In genomic region chr16:16549105-16549504, GRCm38 (mm10) we compare ENCODE assay signal across 24 mouse cellular contexts.
"Had no signal": no experiment of that assay in that cellular context is flagged by ENCODE, and none has a peak within 500 bp of the region (broad histone marks: within the 10 kb centered on the region; RNA-seq: fewer than 3 reads in every experiment).

No protein-coding gene starts in this region.

- H3K9ac ChIP-seq: kidney, embryonic 15.5 days; limb, embryonic 12.5 days; limb, embryonic 15.5 days; liver, embryonic 13.5 days; neural tube, embryonic 12.5 days; neural tube, embryonic 15.5 days; stomach, embryonic 15.5 days had no signal

- H3K4me2 ChIP-seq: kidney, embryonic 15.5 days; limb, embryonic 12.5 days; limb, embryonic 15.5 days; liver, embryonic 13.5 days; midbrain, embryonic 11.5 days; neural tube, embryonic 12.5 days; neural tube, embryonic 15.5 days; stomach, embryonic 15.5 days had no signal

- H3K36me3 ChIP-seq: kidney, embryonic 15.5 days; limb, embryonic 12.5 days; limb, embryonic 15.5 days; liver, embryonic 13.5 days; neural tube, embryonic 12.5 days; neural tube, embryonic 15.5 days; stomach, embryonic 15.5 days had no signal

- H3K4me3 ChIP-seq: kidney, embryonic 15.5 days; left cerebral cortex, adult 2 months; limb, embryonic 12.5 days; limb, embryonic 15.5 days; liver, embryonic 13.5 days; neural tube, embryonic 12.5 days; neural tube, embryonic 15.5 days; stomach, embryonic 15.5 days had no signal

- DNase-seq: kidney, adult 8-10 months; kidney, postnatal 10 days; kidney, postnatal 36 days; layer of hippocampus, postnatal 36 days; left cerebral cortex, postnatal 4 days; liver, embryonic 13.5 days; lung, adult 2 months; lung, postnatal 14 days; lung, postnatal 4 days; midbrain, embryonic 14.5 days; right cerebral cortex, adult 18-20 months; right cerebral cortex, postnatal 25 days; spleen, adult 18-20 months; thymus, adult 18-20 months; thymus, postnatal 36 days had no signal

- H3K27me3 ChIP-seq: kidney, embryonic 15.5 days; limb, embryonic 12.5 days; limb, embryonic 15.5 days; liver, embryonic 13.5 days; neural tube, embryonic 12.5 days; neural tube, embryonic 15.5 days; stomach, embryonic 15.5 days had no signal

- H3K9me3 ChIP-seq: kidney, embryonic 15.5 days; limb, embryonic 12.5 days; limb, embryonic 15.5 days; liver, embryonic 13.5 days; neural tube, embryonic 12.5 days; neural tube, embryonic 15.5 days; stomach, embryonic 15.5 days had no signal

- ATAC-seq: intestine, postnatal 0 days had no signal

- H3K27ac ChIP-seq: kidney, embryonic 15.5 days; left cerebral cortex, adult 2 months; limb, embryonic 12.5 days; limb, embryonic 15.5 days; liver, embryonic 13.5 days; neural tube, embryonic 12.5 days; neural tube, embryonic 15.5 days; stomach, embryonic 15.5 days had no signal

- H3K4me1 ChIP-seq: limb, embryonic 15.5 days; stomach, embryonic 15.5 days had no signal
